Mouse (Mus musculus) 3T3-L1 (cell line): ENCODE data around the gene Olfr1045.
"Not testable (repeated sequence)": the region's sequence is repeated elsewhere in the genome, so short reads cannot be mapped to it uniquely, and the experiment has no call there.

Experiments
- DNase-seq: peaks from one replicate; pipeline ENCODE4 v3.0.0-alpha.2; 2015; ENCODE audit warnings: low read depth, low spot score

The Olfr1045 gene

GRCm38 (mm10) chr2:86202909-86203308 is at the start of gene Olfr1045:
Gene Olfr1045, minus strand, starts transcription at chr2:86203009.
- DNase-seq: no peak

GRCm38 (mm10) chr2:86240189-86240588 is 37.4 kb upstream of the Olfr1045 start, which contains the start of gene Olfr1048:
Gene Olfr1048, minus strand, starts transcription at chr2:86240289.
- no peak for DNase-seq

GRCm38 (mm10) chr2:86231301-86231700 is 28.5 kb upstream of the Olfr1045 start, which contains the start of gene Olfr1047:
Gene Olfr1047, minus strand, starts transcription at chr2:86231401.
- no peak for DNase-seq

GRCm38 (mm10) chr2:86219214-86219613 is 16.4 kb upstream of the Olfr1045 start, which contains the start of gene Olfr1046:
Gene Olfr1046, minus strand, starts transcription at chr2:86219314.
- no peak for DNase-seq

- DNase-seq: no peak
Observed at GRCm38 (mm10) chr2:86195863-86196262, 6.9 kb downstream of the Olfr1045 start.

GRCm38 (mm10) chr2:86185583-86185982 is 17.2 kb downstream of the Olfr1045 start, which contains the start of gene Olfr52:
Gene Olfr52, minus strand, starts transcription at chr2:86185683.
- no peak for DNase-seq

- DNase-seq: no peak
Observed at GRCm38 (mm10) chr2:86179950-86180349, 22.9 kb downstream of the Olfr1045 start.

- no peak for DNase-seq
Observed at GRCm38 (mm10) chr2:86177720-86178119, 25.1 kb downstream of the Olfr1045 start, which contains the start of gene Olfr1044. Gene Olfr1044, minus strand, starts transcription at chr2:86177820.

- DNase-seq: not testable (repeated sequence)
Observed at GRCm38 (mm10) chr2:86175422-86175821, 27.4 kb downstream of the Olfr1045 start.

- DNase-seq: no peak
Observed at GRCm38 (mm10) chr2:86167422-86167821, 35.4 kb downstream of the Olfr1045 start, which contains the start of gene Olfr1043. Gene Olfr1043, minus strand, starts transcription at chr2:86167522.

GRCm38 (mm10) chr2:86161738-86162137 is 41.1 kb downstream of the Olfr1045 start, which contains the start of gene Olfr1042:
Gene Olfr1042, minus strand, starts transcription at chr2:86161838.
- DNase-seq: no peak

GRCm38 (mm10) chr2:86146632-86147031 is 56.2 kb downstream of the Olfr1045 start, which contains the start of gene Olfr1040:
Gene Olfr1040, minus strand, starts transcription at chr2:86146732.
- no peak for DNase-seq
